Mouse (Mus musculus): ENCODE measurements around the gene Cdr2.
"Not testable (repeated sequence)": the region's sequence is repeated elsewhere in the genome, so short reads cannot be mapped to it uniquely, and the experiment has no call there.

Cdr2 gene

DNA sequence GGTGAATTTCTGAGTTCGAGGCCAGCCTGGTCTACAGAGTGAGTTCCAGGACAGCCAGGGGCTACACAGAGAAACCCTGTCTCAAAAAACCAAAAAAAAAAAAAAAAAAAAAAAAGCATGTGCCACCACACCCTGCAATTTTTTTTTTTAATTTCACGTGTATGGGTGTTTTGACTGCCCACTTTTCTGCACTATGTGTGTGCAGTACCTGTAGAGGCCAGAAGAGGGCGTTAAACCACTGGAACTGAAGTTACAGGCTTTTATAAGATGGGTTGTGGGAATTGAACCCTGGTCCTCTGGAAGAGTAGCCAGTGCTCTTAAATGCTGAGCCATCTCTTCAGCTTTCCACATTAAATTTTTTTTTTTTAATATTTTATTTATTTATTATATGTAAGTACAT is 71.9 kb downstream of the Cdr2 start:
- DNase-seq (ENCODE audit: low read depth), result not testable (repeated sequence)
